Mouse (Mus musculus) hindbrain, embryonic 14.5 days (tissue): Measurements from ENCODE around the gene Trim46. TPM values are rescaled to one million over a fixed set of nuclear protein-coding genes. Genes with fewer than 3 reads are reported as not detected.
A peak's percentile ranks its signal among the peaks of the same experiment; 100 is the strongest.

ENCODE experiments used
- ATAC-seq: fragments of 200-750 bp; cut with Nextera tagmentation; 2 replicates; pipeline ENCODE4 v1.8.0; 2017; ENCODE audit warnings: moderate number of reproducible peaks, mild to moderate bottlenecking, moderate TSS enrichment, moderate library complexity; ENCODE audit not compliant: low FRiP score
- DNase-seq: peaks from one replicate; pipeline ENCODE4 v3.0.0-alpha.2; 2015; ENCODE audit warnings: low spot score
- H3K27ac ChIP-seq: fragments of 300-500 bp; sonication (generic); 2 replicates; pipeline ENCODE4 v1.5.1; 2014; ENCODE audit warnings: mild to moderate bottlenecking, moderate library complexity
- H3K27me3 ChIP-seq: fragments of 300-500 bp; sonication (generic); 2 replicates; pipeline ENCODE4 v1.6.1; 2014; ENCODE audit warnings: mild to moderate bottlenecking, low read length, mixed read lengths; ENCODE audit not compliant: control insufficient read depth, insufficient read depth
- H3K36me3 ChIP-seq: fragments of 300-500 bp; sonication (generic); replicated peaks from 2 replicates; pipeline ENCODE4 v1.6.1; 2014; ENCODE audit not compliant: control insufficient read depth, insufficient read depth
- H3K4me1 ChIP-seq: fragments of 300-500 bp; sonication (generic); replicated peaks from 2 replicates; pipeline ENCODE4 v1.6.1; 2014; ENCODE audit warnings: antibody characterized with exemption, low read length, mixed read lengths; ENCODE audit not compliant: control insufficient read depth, insufficient read depth
- H3K4me2 ChIP-seq: fragments of 300-500 bp; sonication (generic); replicated peaks from 2 replicates; pipeline ENCODE4 v1.6.1; 2014; ENCODE audit warnings: mild to moderate bottlenecking, moderate library complexity
- H3K4me3 ChIP-seq: fragments of 300-500 bp; sonication (generic); replicated peaks from 2 replicates; pipeline ENCODE4 v1.5.1; 2014; ENCODE audit warnings: mild to moderate bottlenecking, low read length
- H3K9ac ChIP-seq: fragments of 300-500 bp; sonication (generic); 2 replicates; pipeline ENCODE4 v1.6.1; 2014
- H3K9me3 ChIP-seq: fragments of 300-500 bp; sonication (generic); 2 replicates; pipeline ENCODE4 v1.6.1; 2016; ENCODE audit warnings: low read length; ENCODE audit not compliant: control insufficient read depth
- whole genome bisulfite sequencing: fragments of 180-500 bp; shearing (Covaris S2); extraction: QIAGEN DNeasy Blood & Tissue Kit; methylation state at CpG from one replicate; pipeline ENCODE4 v1.1.7; 2014; 5-methylcytosine and 5-hydroxymethylcytosine counted together
- polyA plus RNA-seq: library from polyadenylated mRNA; unstranded; fragments of >200 nt; fragmentation: Nextera tagmentation; extraction: Ambion mirVana; gene quantifications from 2 replicates; pipeline ENCODE4 v1.2.1, GENCODE M21; 2014

Gene Trim46
- polyA plus RNA-seq, 1 experiment from 2014 or later, result 66.5 TPM

DNA sequence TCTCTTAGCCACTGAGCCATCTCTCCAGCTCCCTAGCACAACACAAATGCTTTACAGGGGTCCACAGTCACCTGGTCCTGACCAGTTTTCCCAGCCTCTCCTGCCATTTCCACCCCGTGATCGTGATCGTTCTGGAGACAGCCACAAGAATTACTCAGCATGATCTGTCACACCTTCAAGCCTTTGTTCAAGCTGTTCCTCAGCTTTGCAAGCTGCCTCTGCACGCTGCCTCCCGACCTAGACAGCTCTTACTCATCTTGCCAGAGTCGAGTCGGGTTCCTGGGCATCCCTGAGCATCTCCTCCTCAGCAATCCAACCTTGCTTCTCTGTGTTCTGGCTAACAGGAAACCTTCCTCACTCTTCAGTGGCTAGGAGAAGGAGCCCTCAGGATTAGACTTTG lies 13.0 kb upstream of the Trim46 start, which contains the start of gene Dpm3:
Dpm3 (plus strand) TSS at position 283 of the 400 bp plus-strand sequence.
- 54% methylated on average over 7 of the region's 7 CpGs for WGBS
- Histone ChIP-seq H3K9ac (no peak within 1 kb of the TSS), H3K36me3 (no peaks in the 10 kb centered on the region), H3K4me3 (no peak within 1 kb of the TSS), H3K4me1 (no peaks in the 10 kb centered on the region), H3K4me2 (no peak within 1 kb of the TSS), H3K27ac (no peak within 1 kb of the TSS), H3K27me3 (no peaks in the 10 kb centered on the region), H3K9me3 (no peaks in the 10 kb centered on the region)
- ATAC-seq, result no peak
- DNase-seq, result no peak

DNA sequence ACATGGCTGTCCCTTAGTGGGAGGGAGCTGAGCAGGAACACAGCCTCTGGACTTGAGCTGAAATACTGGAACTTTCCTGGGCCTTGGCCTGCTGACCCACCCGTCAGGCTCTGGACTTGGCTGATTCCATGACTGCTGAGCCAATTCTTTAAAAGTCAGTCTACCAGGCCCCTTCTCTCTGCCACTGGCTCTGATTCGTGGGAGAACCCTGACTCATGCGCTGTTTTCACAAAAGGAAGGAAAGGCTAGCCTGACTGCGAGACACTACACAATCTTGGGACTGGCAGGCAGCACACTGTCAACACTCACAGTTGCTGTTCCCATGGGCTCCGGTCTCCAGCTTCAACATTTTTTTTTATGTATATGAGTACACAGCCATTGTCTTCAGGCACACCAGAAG lies 10.1 kb upstream of the Trim46 start:
- Histone ChIP-seq H3K9ac (no peak overlapping the region), H3K4me2 (no peak overlapping the region), H3K36me3 (no peaks in the 10 kb centered on the region), H3K4me3 (no peak overlapping the region), H3K9me3 (no peaks in the 10 kb centered on the region), H3K27ac (no peak overlapping the region), H3K4me1 (0 out of 2 replicates have a peak, but pooled peaks cover 5% of the 10 kb centered on the region), H3K27me3 (no peaks in the 10 kb centered on the region)
- DNase-seq (no peak), ATAC-seq (no peak)
- WGBS, result 82% methylated on average over 5 of the region's 5 CpGs

DNA sequence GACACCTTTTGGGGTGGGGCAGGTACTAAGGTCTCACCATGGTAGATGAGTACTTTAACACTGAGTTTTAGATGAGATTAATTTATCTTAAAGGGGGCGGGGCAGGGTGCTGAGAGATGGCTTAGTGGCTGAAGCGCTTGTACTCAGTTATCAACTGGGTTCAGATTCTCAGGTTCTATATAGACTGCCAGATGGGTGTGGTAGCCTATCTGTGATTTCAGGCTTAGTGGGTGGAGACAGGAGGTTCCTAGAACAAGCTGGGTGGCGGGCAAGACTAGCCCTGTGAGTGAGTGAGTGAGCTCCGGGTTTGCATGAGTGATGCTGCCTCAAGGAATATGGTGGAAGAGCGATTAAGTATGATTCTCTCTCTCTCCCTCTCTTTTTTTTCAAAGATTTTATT lies 8.9 kb upstream of the Trim46 start:
- WGBS, result 92% methylated on average over 5 of the region's 5 CpGs

DNA sequence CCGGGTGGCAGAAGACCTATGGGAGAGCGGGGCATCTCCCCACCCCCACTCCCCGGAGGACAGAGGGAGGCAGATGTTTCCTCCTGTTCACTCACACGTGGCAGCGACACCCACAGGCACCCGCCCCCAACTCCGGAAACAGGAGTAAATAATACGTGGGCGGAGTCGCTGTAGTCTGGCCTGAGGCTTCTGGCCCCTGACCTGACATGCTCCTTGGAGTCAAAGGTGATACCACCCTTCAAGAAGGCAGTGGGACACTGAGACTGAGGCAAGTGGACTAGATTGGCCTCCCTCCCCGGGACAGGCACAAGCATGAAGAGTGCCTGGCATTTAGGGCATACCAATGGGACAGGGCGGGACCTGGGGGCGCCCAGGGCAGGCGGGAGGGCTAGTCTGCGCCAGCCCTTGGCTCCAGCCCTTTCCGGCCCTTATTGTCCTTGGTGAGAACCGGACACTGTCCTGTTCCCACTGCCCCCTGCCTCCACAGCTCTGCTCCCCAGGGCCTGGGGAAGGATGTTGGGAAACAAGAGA lies 5.3 kb upstream of the Trim46 start:
- Histone ChIP-seq H3K4me2 (peak overlapping the region; percentile 26), H3K9me3 (no peaks in the 10 kb centered on the region), H3K27me3 (no peaks in the 10 kb centered on the region), H3K4me3 (no peak overlapping the region), H3K9ac (no peak overlapping the region), H3K4me1 (peaks cover 16% of the 10 kb centered on the region), H3K36me3 (peaks cover 12% of the 10 kb centered on the region; the same call in 1 of the 2 replicates), H3K27ac (no peak overlapping the region)
- ATAC-seq (no peak), DNase-seq (no peak)
- 8% methylated on average over 17 of the region's 17 CpGs for WGBS

More for the DNA sequence above, 8.9 kb upstream of the Trim46 start:
- H3K27ac ChIP-seq, result no peak overlapping the region
- H3K36me3 ChIP-seq, result no peaks in the 10 kb centered on the region
- ATAC-seq (no peak), DNase-seq (no peak)
- H3K4me2 ChIP-seq, result no peak overlapping the region
- H3K4me3 ChIP-seq, result no peak overlapping the region
- H3K27me3 ChIP-seq, result no peaks in the 10 kb centered on the region
- H3K4me1 ChIP-seq, result 0 out of 2 replicates have a peak, but pooled peaks cover 6% of the 10 kb centered on the region
- no peaks in the 10 kb centered on the region for H3K9me3 ChIP-seq
- no peak overlapping the region for H3K9ac ChIP-seq

DNA sequence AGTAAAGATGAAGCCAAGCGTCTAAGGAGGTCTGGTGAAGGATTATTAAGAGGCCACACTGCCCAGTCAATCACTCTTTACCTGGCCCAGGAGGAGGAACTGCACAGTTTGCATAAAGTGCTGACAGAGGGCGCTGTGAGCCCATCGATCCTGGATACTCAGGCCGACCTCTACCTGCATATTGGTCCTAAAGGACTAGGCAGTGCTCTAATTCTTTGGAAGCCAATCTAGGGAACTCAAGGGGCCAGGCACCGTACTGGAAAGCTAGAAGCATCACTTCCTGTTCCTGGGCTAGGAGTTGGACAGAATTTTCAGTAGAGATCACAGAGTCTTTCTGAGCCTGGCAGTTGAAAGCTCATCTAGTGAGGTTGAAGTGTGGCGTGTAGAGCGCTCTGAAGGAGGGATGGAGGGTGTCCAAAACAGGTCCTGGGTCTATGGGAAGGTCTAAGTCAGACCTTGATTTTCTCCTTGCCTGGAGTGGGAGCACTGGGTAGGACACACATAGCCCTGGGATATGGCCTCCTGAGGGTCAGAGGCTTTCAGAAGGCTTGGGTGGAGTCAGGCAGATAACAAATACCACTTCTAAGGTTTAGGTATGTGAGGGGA lies 4.4 kb upstream of the Trim46 start:
- no peak for ATAC-seq
- Histone ChIP-seq H3K36me3 (peaks cover 12% of the 10 kb centered on the region; the same call in 1 of the 2 replicates), H3K4me3 (no peak overlapping the region), H3K27me3 (no peaks in the 10 kb centered on the region), H3K27ac (no peak overlapping the region), H3K4me2 (no peak overlapping the region), H3K9ac (no peak overlapping the region), H3K9me3 (no peaks in the 10 kb centered on the region), H3K4me1 (peaks cover 16% of the 10 kb centered on the region)
- 21% methylated on average over 7 of the region's 7 CpGs for WGBS
- no peak for DNase-seq

DNA sequence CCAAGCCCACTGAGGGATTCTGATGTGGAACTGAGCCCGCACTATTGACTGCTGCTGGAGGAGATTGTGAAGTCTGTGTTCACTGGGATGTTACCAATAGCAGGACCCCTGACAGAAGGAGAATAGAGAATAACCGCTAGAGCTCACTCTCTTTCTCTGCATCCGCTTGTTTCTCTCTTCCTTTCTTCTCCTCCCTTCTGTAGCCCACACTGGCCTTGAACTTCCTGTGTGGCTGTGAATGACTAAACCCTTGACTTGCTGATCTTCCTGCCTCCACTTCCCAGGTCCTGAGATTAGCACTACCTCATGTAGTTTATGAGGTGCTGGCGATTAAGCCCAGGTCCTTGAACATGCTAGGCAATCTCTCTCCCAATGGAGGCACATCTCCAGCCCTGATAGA lies 1.4 kb upstream of the Trim46 start:
- Histone ChIP-seq H3K4me2 (peak overlapping the region; percentile 79), H3K27ac (no peak overlapping the region), H3K9ac (peak overlapping the region; percentile 67), H3K9me3 (no peaks in the 10 kb centered on the region), H3K4me3 (0 out of 2 replicates have a peak overlapping the region, but pooled peaks have one; percentile 62), H3K36me3 (peaks cover 16% of the 10 kb centered on the region; the same call in 1 of the 2 replicates), H3K27me3 (no peaks in the 10 kb centered on the region), H3K4me1 (peaks cover 29% of the 10 kb centered on the region)
- 92% methylated on average over 4 of the region's 4 CpGs for WGBS
- ATAC-seq, result no peak
- DNase-seq, result no peak

DNA sequence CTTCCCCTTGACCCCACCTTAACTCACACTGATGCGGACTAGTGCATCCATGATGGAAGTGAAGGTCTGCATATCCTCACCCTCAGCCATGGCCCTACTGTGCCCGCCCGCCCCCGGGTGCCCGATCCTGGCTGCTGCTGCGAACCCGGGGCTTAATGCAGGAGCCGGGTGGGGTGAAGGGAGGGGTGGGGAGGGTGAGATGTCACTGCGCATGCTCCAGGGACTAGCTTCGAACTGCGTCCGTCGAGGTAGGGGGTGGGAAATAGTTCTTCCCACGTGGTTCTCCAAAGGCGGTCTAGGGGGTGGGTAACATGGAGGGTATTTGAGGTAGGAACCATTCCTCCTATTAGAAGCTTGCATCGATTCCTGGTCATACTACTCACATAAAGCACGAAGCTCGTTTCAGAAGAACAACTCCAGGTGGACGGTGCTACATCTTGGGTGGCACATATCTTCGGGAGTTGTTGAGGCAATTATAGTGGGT lies 379 bp downstream of the Trim46 start, which contains the start of gene Krtcap2:
Krtcap2 (plus strand) TSS at position 279 of the 484 bp plus-strand sequence.
- Histone ChIP-seq H3K27me3 (no peaks in the 10 kb centered on the region), H3K4me1 (peaks cover 23% of the 10 kb centered on the region), H3K9me3 (no peaks in the 10 kb centered on the region), H3K27ac (peak within 1 kb of the TSS; percentile 94), H3K4me3 (peak within 1 kb of the TSS; percentile 62), H3K9ac (peak within 1 kb of the TSS; percentile 67), H3K36me3 (peaks cover 34% of the 10 kb centered on the region), H3K4me2 (peak within 1 kb of the TSS; percentile 79)
- 3% methylated on average over 20 of the region's 20 CpGs for WGBS
- peak; percentile 84 for DNase-seq
- ATAC-seq, result peak; percentile 67

DNA sequence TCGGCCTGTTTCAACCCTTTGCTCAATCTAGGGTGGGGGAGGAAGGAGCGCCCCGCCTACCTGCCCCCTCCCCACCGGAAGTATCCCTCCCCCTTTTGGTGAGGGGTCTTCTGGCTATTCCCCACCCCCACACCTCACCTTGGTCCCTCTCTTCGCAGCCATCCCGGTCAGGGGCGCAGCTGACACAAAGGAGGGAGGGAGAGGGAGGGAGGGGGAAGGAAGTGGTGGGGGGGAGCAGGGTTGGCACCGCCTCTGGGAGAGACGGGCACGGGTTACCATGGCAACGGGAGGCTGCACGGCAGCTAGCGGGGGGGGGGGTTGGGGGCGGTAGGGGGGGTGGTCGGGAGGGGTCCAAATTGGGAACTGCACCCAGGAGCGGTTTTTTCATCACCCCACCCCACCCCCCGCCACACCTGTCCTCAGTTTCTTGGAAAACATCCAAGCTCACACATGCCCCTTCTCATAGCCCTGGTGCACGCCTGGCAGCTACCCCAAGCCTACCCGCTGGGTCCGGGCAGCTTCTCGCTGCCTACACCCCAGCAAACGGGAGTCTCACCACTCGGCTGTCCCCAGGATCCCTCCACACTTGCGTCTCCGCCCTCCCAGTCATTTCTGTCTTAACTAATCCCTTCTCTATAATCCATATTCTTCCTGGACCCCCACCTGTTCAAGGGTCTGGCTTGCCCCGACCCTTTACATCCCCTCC lies 974 bp downstream of the Trim46 start:
- DNase-seq (peak; percentile 82), ATAC-seq (peak; percentile 61)
- Histone ChIP-seq H3K9ac (peak overlapping the region; percentile 67), H3K9me3 (no peaks in the 10 kb centered on the region), H3K4me2 (peak overlapping the region; percentile 79), H3K4me3 (peak overlapping the region; percentile 62), H3K27ac (peak overlapping the region; percentile 94), H3K27me3 (no peaks in the 10 kb centered on the region), H3K36me3 (peaks cover 40% of the 10 kb centered on the region), H3K4me1 (peaks cover 23% of the 10 kb centered on the region)
- WGBS, result 3% methylated on average over 17 of the region's 26 CpGs
